Mouse (Mus musculus) hindbrain, embryonic 16.5 days (tissue): Measurements from ENCODE around the gene Slmap. TPM values are rescaled to one million over a fixed set of nuclear protein-coding genes. Genes with fewer than 3 reads are reported as not detected.

Source experiments
- ATAC-seq: fragments of 200-750 bp; cut with Nextera tagmentation; 2 replicates; pipeline ENCODE4 v1.8.0; 2017; ENCODE audit warnings: moderate TSS enrichment, moderate library complexity
- H3K27ac ChIP-seq: fragments of 300-500 bp; sonication (generic); 2 replicates; pipeline ENCODE4 v1.5.1; 2014; ENCODE audit warnings: low read depth, mild to moderate bottlenecking, control low read depth, low read length, moderate library complexity
- H3K27me3 ChIP-seq: fragments of 300-500 bp; sonication (generic); replicated peaks from 2 replicates; pipeline ENCODE4 v1.6.1; 2014; ENCODE audit warnings: low read length; ENCODE audit not compliant: control insufficient read depth, insufficient read depth
- H3K36me3 ChIP-seq: fragments of 300-500 bp; sonication (generic); 2 replicates; pipeline ENCODE4 v1.6.1; 2014; ENCODE audit warnings: mild to moderate bottlenecking, low read length, moderate library complexity, mixed read lengths; ENCODE audit not compliant: control insufficient read depth, insufficient read depth
- H3K4me1 ChIP-seq: fragments of 300-500 bp; sonication (generic); 2 replicates; pipeline ENCODE4 v1.6.1; 2014; ENCODE audit warnings: low read depth, low read length; ENCODE audit not compliant: control insufficient read depth, insufficient read depth
- H3K4me2 ChIP-seq: fragments of 300-500 bp; sonication (generic); 2 replicates; pipeline ENCODE4 v1.6.1; 2014; ENCODE audit warnings: mild to moderate bottlenecking, low read length, control low read depth, moderate library complexity
- H3K4me3 ChIP-seq: fragments of 300-500 bp; sonication (generic); 2 replicates; pipeline ENCODE4 v1.5.1; 2014; ENCODE audit warnings: mild to moderate bottlenecking, low read length, control low read depth, moderate library complexity
- H3K9ac ChIP-seq: fragments of 300-500 bp; sonication (generic); 2 replicates; pipeline ENCODE4 v1.6.1; 2014; ENCODE audit warnings: low read depth, mild to moderate bottlenecking, control low read depth, low read length, moderate library complexity
- H3K9me3 ChIP-seq: fragments of 300-500 bp; sonication (generic); 2 replicates; pipeline ENCODE4 v1.6.1; 2014; ENCODE audit warnings: mild to moderate bottlenecking, low read length, moderate library complexity; ENCODE audit not compliant: control insufficient read depth
- WGBS: fragments of 180-500 bp; shearing (Covaris S2); extraction: QIAGEN DNeasy Blood & Tissue Kit; methylation state at CpG from one replicate; pipeline ENCODE4 v1.1.7; 2014; 5-methylcytosine and 5-hydroxymethylcytosine counted together
- polyA plus RNA-seq: library from polyadenylated mRNA; unstranded; fragments of >200 nt; fragmentation: Nextera tagmentation; extraction: Ambion mirVana; gene quantifications from 2 replicates; pipeline ENCODE4 v1.2.1, GENCODE M21; 2015

The Slmap gene
- polyA plus RNA-seq, 1 experiment from 2014 or later, result 11.4 TPM

DNA sequence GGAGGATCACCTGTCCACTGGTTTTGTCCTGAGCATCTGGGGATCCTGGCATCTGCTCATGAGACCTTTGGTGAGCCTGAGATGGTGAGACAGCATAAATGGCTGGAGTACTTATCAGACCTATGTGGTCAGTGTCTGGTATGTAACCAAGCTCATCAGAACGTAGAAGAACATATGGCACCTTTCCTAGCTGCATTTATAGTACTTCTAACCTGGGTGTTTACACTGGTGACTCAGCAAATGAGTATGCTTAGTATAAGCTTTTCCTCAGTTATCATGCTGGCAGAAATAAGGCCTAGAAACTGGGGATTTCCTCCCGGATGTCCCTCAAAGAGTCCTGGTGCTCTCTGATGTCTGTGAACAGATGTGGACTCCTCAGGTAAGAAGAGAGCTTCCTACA lies 27.5 kb upstream of the Slmap start:
- Histone ChIP-seq H3K9ac (no peak overlapping the region), H3K4me1 (no peaks in the 10 kb centered on the region), H3K9me3 (peaks cover 4% of the 10 kb centered on the region; the same call in 1 of the 2 replicates), H3K27me3 (no peaks in the 10 kb centered on the region), H3K36me3 (no peaks in the 10 kb centered on the region), H3K4me2 (no peak overlapping the region), H3K27ac (no peak overlapping the region), H3K4me3 (no peak overlapping the region)
- 89% methylated on average over 2 of the region's 2 CpGs for WGBS
- no peak for ATAC-seq

DNA sequence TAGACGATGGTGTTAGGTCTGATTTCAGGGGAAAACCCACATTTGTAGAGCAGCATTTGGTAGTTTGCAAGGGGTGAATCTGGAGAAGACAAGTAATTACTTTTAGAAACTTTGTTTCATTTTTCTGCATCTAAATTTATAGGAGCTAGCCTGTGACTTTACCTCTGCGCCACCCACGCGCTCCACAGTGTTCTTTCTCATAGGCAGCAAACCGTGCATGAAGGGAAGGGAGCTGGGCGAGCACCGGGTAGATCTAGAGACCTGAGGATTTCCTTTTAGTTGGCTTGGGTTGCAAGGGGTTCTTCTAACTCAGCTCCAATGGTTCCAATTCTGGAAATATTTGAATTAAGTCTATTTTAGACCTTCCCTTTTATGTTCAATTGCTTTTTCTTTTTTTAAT lies 23.8 kb upstream of the Slmap start:
- ATAC-seq, result no peak
- H3K4me1 ChIP-seq, result no peaks in the 10 kb centered on the region
- H3K9me3 ChIP-seq, result peaks cover 4% of the 10 kb centered on the region; the same call in 1 of the 2 replicates
- H3K27me3 ChIP-seq, result no peaks in the 10 kb centered on the region
- 92% methylated on average over 7 of the region's 7 CpGs for WGBS
- H3K9ac ChIP-seq, result no peak overlapping the region
- no peak overlapping the region for H3K4me2 ChIP-seq
- H3K27ac ChIP-seq, result no peak overlapping the region
- no peak overlapping the region for H3K4me3 ChIP-seq
- H3K36me3 ChIP-seq, result no peaks in the 10 kb centered on the region

DNA sequence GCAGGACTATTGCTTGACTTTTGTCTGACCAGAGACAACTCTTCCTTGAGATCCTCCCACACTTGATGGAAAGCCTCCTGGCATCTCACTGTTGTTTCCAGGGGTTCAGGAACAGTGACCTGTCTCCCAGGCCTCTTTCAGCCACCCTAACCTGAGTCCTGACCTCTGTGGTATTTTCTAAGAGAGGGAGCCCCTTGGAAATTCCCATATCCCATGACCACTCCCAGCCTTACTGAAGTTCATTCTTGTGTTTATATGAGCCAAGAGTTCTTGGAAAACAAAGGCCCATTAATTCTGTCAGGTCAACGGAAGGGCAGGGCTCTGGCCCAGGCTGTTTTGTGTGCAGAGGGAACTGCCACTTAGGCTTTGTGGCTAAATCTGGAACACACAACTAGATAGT lies 22.9 kb upstream of the Slmap start:
- Histone ChIP-seq H3K4me1 (no peaks in the 10 kb centered on the region), H3K27ac (no peak overlapping the region), H3K4me2 (no peak overlapping the region), H3K9me3 (peaks cover 4% of the 10 kb centered on the region; the same call in 1 of the 2 replicates), H3K4me3 (no peak overlapping the region), H3K9ac (no peak overlapping the region), H3K27me3 (no peaks in the 10 kb centered on the region), H3K36me3 (no peaks in the 10 kb centered on the region)
- ATAC-seq, result no peak
- WGBS, result 50% methylated on average over 1 of the region's 1 CpGs

DNA sequence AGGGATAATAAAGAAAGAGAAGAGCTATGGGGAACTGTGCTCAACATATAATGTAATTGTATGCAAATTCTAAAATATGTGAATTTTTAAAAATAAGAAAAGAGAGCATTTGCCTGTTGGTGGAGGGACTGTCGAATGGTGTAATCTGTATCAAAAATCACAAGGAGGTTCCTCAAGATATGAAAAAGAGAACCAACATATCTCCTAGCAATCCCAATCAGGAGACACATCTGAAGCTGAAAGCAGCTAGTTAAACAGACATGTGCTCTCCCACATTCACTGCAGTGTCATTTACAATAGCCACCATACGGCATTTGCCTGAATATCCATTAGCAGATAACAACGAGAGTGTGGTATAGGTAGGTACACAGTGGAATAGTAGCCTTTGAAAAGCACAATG lies 18.1 kb upstream of the Slmap start:
- Histone ChIP-seq H3K27ac (no peak overlapping the region), H3K9ac (no peak overlapping the region), H3K36me3 (no peaks in the 10 kb centered on the region), H3K4me2 (no peak overlapping the region), H3K4me1 (no peaks in the 10 kb centered on the region), H3K27me3 (no peaks in the 10 kb centered on the region), H3K4me3 (no peak overlapping the region), H3K9me3 (no peaks in the 10 kb centered on the region)
- no peak for ATAC-seq
- WGBS, result 89% methylated on average over 3 of the region's 3 CpGs

DNA sequence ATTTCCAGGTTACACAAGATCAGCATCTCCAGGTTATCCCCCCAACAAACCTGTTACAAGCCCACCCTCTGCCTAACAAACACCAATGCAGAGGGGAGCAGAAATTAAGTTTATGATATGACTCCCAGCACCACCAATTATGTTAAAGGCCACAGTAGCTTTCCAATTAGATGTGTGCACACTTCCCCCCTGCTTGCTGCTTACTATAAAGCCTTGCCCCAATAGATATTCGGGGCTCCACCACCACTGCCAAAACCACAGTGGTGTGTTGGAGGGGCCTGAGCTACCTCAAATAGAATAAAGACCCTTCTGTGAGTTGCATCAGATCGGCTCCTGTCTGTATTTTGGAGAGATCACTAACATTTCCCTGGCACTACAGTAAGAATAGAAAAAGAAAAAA lies 17.7 kb upstream of the Slmap start:
- Histone ChIP-seq H3K9me3 (no peaks in the 10 kb centered on the region), H3K4me2 (no peak overlapping the region), H3K4me3 (no peak overlapping the region), H3K27me3 (no peaks in the 10 kb centered on the region), H3K36me3 (no peaks in the 10 kb centered on the region), H3K27ac (no peak overlapping the region), H3K4me1 (no peaks in the 10 kb centered on the region), H3K9ac (no peak overlapping the region)
- no peak for ATAC-seq
- 84% methylated on average over 2 of the region's 2 CpGs for WGBS

- H3K27me3 ChIP-seq, result no peaks in the 10 kb centered on the region
- 96% methylated on average over 8 of the region's 8 CpGs for WGBS
- H3K9ac ChIP-seq, result no peak overlapping the region
- no peak overlapping the region for H3K27ac ChIP-seq
- no peaks in the 10 kb centered on the region for H3K9me3 ChIP-seq
- ATAC-seq, result no peak
- no peaks in the 10 kb centered on the region for H3K4me1 ChIP-seq
- no peaks in the 10 kb centered on the region for H3K36me3 ChIP-seq
- no peak overlapping the region for H3K4me3 ChIP-seq
- no peak overlapping the region for H3K4me2 ChIP-seq
These were observed 16.0 kb upstream of the Slmap start for GRCm38 (mm10) chr14:26550712-26551111.

- 88% methylated on average over 10 of the region's 10 CpGs for WGBS
- Histone ChIP-seq H3K4me2 (no peak overlapping the region), H3K36me3 (no peaks in the 10 kb centered on the region), H3K9ac (no peak overlapping the region), H3K27me3 (no peaks in the 10 kb centered on the region), H3K9me3 (no peaks in the 10 kb centered on the region), H3K4me1 (no peaks in the 10 kb centered on the region), H3K4me3 (no peak overlapping the region), H3K27ac (no peak overlapping the region)
- no peak for ATAC-seq
These were observed 13.1 kb upstream of the Slmap start for GRCm38 (mm10) chr14:26547516-26548488.

GRCm38 (mm10) chr14:26542136-26542535 lies 7.4 kb upstream of the Slmap start:
- no peak overlapping the region for H3K4me3 ChIP-seq
- no peaks in the 10 kb centered on the region for H3K27me3 ChIP-seq
- 97% methylated on average over 1 of the region's 1 CpGs for WGBS
- no peak overlapping the region for H3K9ac ChIP-seq
- no peak for ATAC-seq
- H3K4me2 ChIP-seq, result no peak overlapping the region
- H3K36me3 ChIP-seq, result no peaks in the 10 kb centered on the region
- H3K27ac ChIP-seq, result no peak overlapping the region
- no peaks in the 10 kb centered on the region for H3K9me3 ChIP-seq
- H3K4me1 ChIP-seq, result no peaks in the 10 kb centered on the region

DNA sequence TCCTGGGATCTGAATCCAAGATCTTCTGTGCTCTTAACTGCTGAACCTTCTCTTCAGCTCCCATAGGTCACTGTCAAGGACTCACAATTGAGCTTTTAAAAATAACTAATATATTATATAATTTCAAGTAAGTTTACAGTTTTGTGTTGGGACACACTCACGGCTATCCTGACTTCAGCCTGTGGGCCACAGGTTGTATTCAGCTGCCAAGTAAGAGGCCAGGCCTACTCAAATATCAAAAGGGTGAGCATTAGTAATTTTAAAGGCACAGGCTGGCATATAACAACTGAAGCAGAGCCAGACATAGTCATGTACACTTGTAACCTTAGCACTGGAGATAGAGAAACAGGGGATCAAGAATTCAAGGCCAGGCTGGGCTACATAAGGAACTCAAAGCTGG lies 5.8 kb upstream of the Slmap start:
- 65% methylated on average over 1 of the region's 1 CpGs for WGBS
- Histone ChIP-seq H3K27ac (no peak overlapping the region), H3K4me3 (no peak overlapping the region), H3K4me1 (no peaks in the 10 kb centered on the region), H3K36me3 (no peaks in the 10 kb centered on the region), H3K9ac (no peak overlapping the region), H3K9me3 (no peaks in the 10 kb centered on the region), H3K4me2 (no peak overlapping the region), H3K27me3 (no peaks in the 10 kb centered on the region)
- ATAC-seq, result no peak
